Mouse (Mus musculus): Measurements from ENCODE around the gene Myog.

DNA sequence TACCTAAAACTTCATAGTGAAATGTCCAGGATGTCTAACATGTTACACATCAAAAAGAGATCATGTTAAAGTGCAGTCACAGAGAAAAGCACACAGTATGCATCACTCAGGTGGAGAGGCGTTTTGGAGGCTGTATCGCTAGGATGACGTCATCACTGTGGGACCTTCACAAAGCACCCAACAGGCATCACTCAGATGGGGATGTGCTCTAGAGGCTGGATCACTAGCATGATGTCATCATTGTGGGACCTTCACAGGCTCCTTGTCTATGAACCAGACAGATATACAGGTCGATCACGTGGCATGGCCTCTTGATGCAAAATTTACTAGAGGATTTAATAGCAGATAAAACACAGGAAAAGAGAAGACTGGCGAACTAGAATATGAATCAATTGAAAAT is 25.4 kb upstream of the Myog start:
- no peak for TF ChIP-seq CTCF (IDR thresholded peaks at IDR 0.05; ENCODE audit: low read depth, low read length)
- TF ChIP-seq POLR2A (IDR thresholded peaks at IDR 0.05; ENCODE audit: borderline replicate concordance, low read depth, low read length): no peak

Measured in bone marrow macrophage, adult 2 months (primary cell).